Mouse (Mus musculus) testis, adult 2 months (tissue): Measurements from ENCODE around the gene Nle1. TPM values are rescaled to one million over a fixed set of nuclear protein-coding genes. Genes with fewer than 3 reads are reported as not detected.
A peak's percentile ranks its signal among the peaks of the same experiment; 100 is the strongest.

Experiments used
- H3K27ac ChIP-seq: fragments of 200-500 bp; 2 replicates; pipeline ENCODE4 v1.5.1; 2012; ENCODE audit warnings: low read depth, low read length; ENCODE audit not compliant: control insufficient read depth, insufficient read depth
- H3K27me3 ChIP-seq: fragments of 200-500 bp; 2 replicates; pipeline ENCODE4 v1.6.1; 2012; ENCODE audit warnings: mild to moderate bottlenecking, low read length, moderate library complexity; ENCODE audit not compliant: control insufficient read depth, insufficient read depth
- H3K36me3 ChIP-seq: fragments of 200-500 bp; 2 replicates; pipeline ENCODE4 v1.6.1; 2012; ENCODE audit warnings: mild to moderate bottlenecking, low read length; ENCODE audit not compliant: control insufficient read depth, insufficient read depth
- H3K4me1 ChIP-seq: fragments of 200-500 bp; 2 replicates; pipeline ENCODE4 v1.6.1; 2012; ENCODE audit warnings: low read length; ENCODE audit not compliant: control insufficient read depth, insufficient read depth
- H3K4me3 ChIP-seq: fragments of 200-500 bp; 2 replicates; pipeline ENCODE4 v1.5.1; 2012; ENCODE audit warnings: low read depth, mild to moderate bottlenecking, low read length, moderate library complexity, mixed read lengths; ENCODE audit not compliant: control insufficient read depth
- CTCF ChIP-seq: fragments of 200-500 bp; IDR thresholded peaks from 2 replicates; pipeline ENCODE4 v1.5.1; 2012; ENCODE audit warnings: low read depth, mild to moderate bottlenecking, inconsistent platforms, low read length, moderate library complexity; ENCODE audit not compliant: control insufficient read depth, insufficient read depth, insufficient replicate concordance
- POLR2A ChIP-seq: fragments of 200-500 bp; IDR thresholded peaks from 2 replicates; pipeline ENCODE4 v1.6.1; 2012; ENCODE audit warnings: low read depth, mild to moderate bottlenecking, inconsistent platforms, low read length, moderate library complexity; ENCODE audit not compliant: control insufficient read depth
- polyA plus RNA-seq: library from polyadenylated mRNA; depleted of rRNA; stranded (reverse); fragments of >200 nt; gene quantifications from 2 replicates; pipeline ENCODE4 v1.2.3, GENCODE M21; 2012

Gene Nle1
- polyA plus RNA-seq, 1 experiment, result 9.7 TPM

GRCm38 (mm10) chr11:82910250-82910649 is 2.0 kb upstream of the Nle1 start, which contains the start of gene Unc45b:
Unc45b (plus strand) TSS chr11:82910550.
- TF ChIP-seq CTCF (no peak), POLR2A (no peak)
- Histone ChIP-seq H3K27ac (no peak within 1 kb of the TSS), H3K36me3 (no peaks in the 10 kb centered on the region), H3K4me1 (peaks cover 12% of the 10 kb centered on the region), H3K4me3 (no peak within 1 kb of the TSS), H3K27me3 (no peaks in the 10 kb centered on the region)

- Histone ChIP-seq H3K4me3 (peak overlapping the region; percentile 86), H3K36me3 (no peaks in the 10 kb centered on the region; the same call in 1 of the 2 replicates), H3K27me3 (no peaks in the 10 kb centered on the region), H3K4me1 (peaks cover 9% of the 10 kb centered on the region), H3K27ac (no peak overlapping the region)
- TF ChIP-seq POLR2A (no peak), CTCF (no peak)
Observed at GRCm38 (mm10) chr11:82908608-82908989, 388 bp upstream of the Nle1 start.

- no peak overlapping the region for H3K27ac ChIP-seq
- no peaks in the 10 kb centered on the region; the same call in 1 of the 2 replicates for H3K36me3 ChIP-seq
- TF ChIP-seq POLR2A (no peak), CTCF (no peak)
- H3K4me3 ChIP-seq, result no peak overlapping the region
- peaks cover 9% of the 10 kb centered on the region for H3K4me1 ChIP-seq
- H3K27me3 ChIP-seq, result no peaks in the 10 kb centered on the region
Observed at GRCm38 (mm10) chr11:82905816-82906215, 2.4 kb downstream of the Nle1 start.

GRCm38 (mm10) chr11:82904952-82905351 is 3.3 kb downstream of the Nle1 start:
- H3K36me3 ChIP-seq, result no peaks in the 10 kb centered on the region; the same call in 1 of the 2 replicates
- no peak overlapping the region for H3K27ac ChIP-seq
- H3K4me3 ChIP-seq, result no peak overlapping the region
- peaks cover 9% of the 10 kb centered on the region for H3K4me1 ChIP-seq
- TF ChIP-seq CTCF, result no peak
- no peak for TF ChIP-seq POLR2A
- H3K27me3 ChIP-seq, result no peaks in the 10 kb centered on the region

GRCm38 (mm10) chr11:82901606-82902310 is 6.5 kb downstream of the Nle1 start:
- H3K36me3 ChIP-seq, result no peaks in the 10 kb centered on the region; the same call in 1 of the 2 replicates

GRCm38 (mm10) chr11:82899720-82900119 is 8.5 kb downstream of the Nle1 start:
- H3K4me1 ChIP-seq, result no peaks in the 10 kb centered on the region
- TF ChIP-seq POLR2A (no peak), CTCF (no peak)
- no peak overlapping the region for H3K4me3 ChIP-seq
- no peaks in the 10 kb centered on the region for H3K27me3 ChIP-seq
- no peaks in the 10 kb centered on the region; the same call in 1 of the 2 replicates for H3K36me3 ChIP-seq
- no peak overlapping the region for H3K27ac ChIP-seq

More at GRCm38 (mm10) chr11:82901606-82902310, 6.5 kb downstream of the Nle1 start:
- Histone ChIP-seq H3K4me1 (no peaks in the 10 kb centered on the region), H3K27ac (no peak overlapping the region), H3K27me3 (no peaks in the 10 kb centered on the region), H3K4me3 (no peak overlapping the region)
- no peak for TF ChIP-seq CTCF
- no peak for TF ChIP-seq POLR2A

GRCm38 (mm10) chr11:82897478-82897877 is 10.7 kb downstream of the Nle1 start:
- TF ChIP-seq POLR2A (no peak), CTCF (no peak)
- Histone ChIP-seq H3K27me3 (no peaks in the 10 kb centered on the region), H3K4me1 (no peaks in the 10 kb centered on the region), H3K27ac (no peak overlapping the region), H3K36me3 (no peaks in the 10 kb centered on the region), H3K4me3 (no peak overlapping the region)
